Comparison of ENCODE assay signal across 17 mouse cellular contexts in the genomic region with DNA sequence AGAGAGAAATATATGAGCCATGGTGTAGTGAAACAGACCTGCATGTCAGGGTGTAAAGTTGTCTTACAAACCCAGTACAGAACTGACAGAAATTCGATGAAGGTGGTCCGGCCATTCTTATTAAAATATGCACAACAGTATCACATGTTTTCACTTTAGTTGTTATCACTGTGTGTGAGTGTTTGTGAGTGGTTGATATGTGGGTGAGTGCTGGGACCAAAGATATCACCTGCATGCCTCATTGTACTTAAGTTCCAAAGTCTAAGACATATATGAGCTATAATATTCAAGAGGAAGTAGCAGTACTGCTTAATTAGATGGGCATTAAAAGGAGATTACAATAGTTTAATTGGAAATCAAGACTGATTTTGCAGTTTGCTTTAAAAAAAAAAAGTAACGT.
"Had no signal": no experiment of that assay in that cellular context is flagged by ENCODE, and none has a peak within 500 bp of the region (broad histone marks: within the 10 kb centered on the region; RNA-seq: fewer than 3 reads in every experiment).

No protein-coding gene starts in this region.

- DNase-seq: kidney, adult 2 months; kidney, postnatal 25 days; layer of hippocampus, adult 9-11 months; thymus, adult 18-20 months; thymus, postnatal 4 days had no signal

- H3K27ac ChIP-seq: kidney, postnatal 0 days; layer of hippocampus, adult 2 months; limb, embryonic 10.5 days; limb, embryonic 13.5 days had no signal

- H3K27me3 ChIP-seq: limb, embryonic 13.5 days; midbrain, embryonic 13.5 days; neural tube, embryonic 13.5 days had no signal

- ATAC-seq: lung, postnatal 0 days; midbrain, embryonic 13.5 days; midbrain, embryonic 16.5 days had no signal

- H3K4me2 ChIP-seq: limb, embryonic 13.5 days; lung, embryonic 14.5 days; midbrain, embryonic 13.5 days; neural tube, embryonic 13.5 days had no signal

- H3K9ac ChIP-seq: limb, embryonic 13.5 days; lung, embryonic 14.5 days; midbrain, embryonic 13.5 days had no signal

- H3K36me3 ChIP-seq: limb, embryonic 10.5 days; limb, embryonic 13.5 days; midbrain, embryonic 10.5 days; midbrain, embryonic 13.5 days; neural tube, embryonic 13.5 days had no signal

- H3K4me3 ChIP-seq: layer of hippocampus, adult 2 months; limb, embryonic 10.5 days; limb, embryonic 13.5 days; megakaryocyte, embryonic 14.5 days; midbrain, embryonic 10.5 days; midbrain, embryonic 13.5 days; myocyte; neural tube, embryonic 13.5 days had no signal

- H3K9me3 ChIP-seq: limb, embryonic 10.5 days; limb, embryonic 13.5 days; megakaryocyte, embryonic 14.5 days; midbrain, embryonic 13.5 days; neural tube, embryonic 13.5 days had no signal
